Mouse (Mus musculus): ENCODE results near the gene Tnfrsf23.

The Tnfrsf23 gene

GRCm38 (mm10) chr7:143684569-143684968, 1.1 kb downstream of the Tnfrsf23 start:
- 93% methylated on average over 1 of the region's 2 CpGs for WGBS

- 86% methylated on average over 1 of the region's 1 CpGs for WGBS
These were observed 4.1 kb downstream of the Tnfrsf23 start for GRCm38 (mm10) chr7:143681566-143681965.

- WGBS: 84% methylated on average over 2 of the region's 2 CpGs
These were observed 4.8 kb downstream of the Tnfrsf23 start for GRCm38 (mm10) chr7:143680836-143681235.

- 88% methylated on average over 2 of the region's 2 CpGs for WGBS
These were observed 6.0 kb downstream of the Tnfrsf23 start for GRCm38 (mm10) chr7:143679650-143680049.

- 77% methylated on average over 2 of the region's 2 CpGs for WGBS
These were observed 22.2 kb downstream of the Tnfrsf23 start for GRCm38 (mm10) chr7:143663470-143663869.

- 41% methylated on average over 10 of the region's 10 CpGs for WGBS
These were observed 35.8 kb downstream of the Tnfrsf23 start for GRCm38 (mm10) chr7:143649769-143650346.

GRCm38 (mm10) chr7:143649034-143649768, 36.5 kb downstream of the Tnfrsf23 start, which contains the start of gene Tnfrsf22:
Tnfrsf22 (minus strand) TSS chr7:143649661.
- WGBS: 4% methylated on average over 39 of the region's 39 CpGs

- WGBS: 88% methylated on average over 2 of the region's 2 CpGs
These were observed 41.7 kb downstream of the Tnfrsf23 start for GRCm38 (mm10) chr7:143643949-143644348.

- 97% methylated on average over 1 of the region's 1 CpGs for WGBS
These were observed 49.0 kb downstream of the Tnfrsf23 start for GRCm38 (mm10) chr7:143636674-143637073.

- 75% methylated on average over 2 of the region's 2 CpGs for WGBS
These were observed 54.2 kb downstream of the Tnfrsf23 start for GRCm38 (mm10) chr7:143631503-143631902.

- whole genome bisulfite sequencing: 41% methylated on average over 1 of the region's 1 CpGs
These were observed 56.2 kb downstream of the Tnfrsf23 start for GRCm38 (mm10) chr7:143629501-143629900.

- WGBS: 95% methylated on average over 1 of the region's 1 CpGs
These were observed 57.1 kb downstream of the Tnfrsf23 start, which contains the start of gene Tnfrsf26 for GRCm38 (mm10) chr7:143628540-143628939. Tnfrsf26 (minus strand) TSS chr7:143628722.

- 69% methylated on average over 10 of the region's 10 CpGs for WGBS
These were observed 58.0 kb downstream of the Tnfrsf23 start for GRCm38 (mm10) chr7:143627555-143628286.

- WGBS: 85% methylated on average over 2 of the region's 2 CpGs
These were observed 59.5 kb downstream of the Tnfrsf23 start for GRCm38 (mm10) chr7:143626178-143626577.

GRCm38 (mm10) chr7:143625151-143625550, 60.5 kb downstream of the Tnfrsf23 start:
- 76% methylated on average over 5 of the region's 5 CpGs for WGBS

GRCm38 (mm10) chr7:143624561-143624960, 61.1 kb downstream of the Tnfrsf23 start:
- 75% methylated on average over 3 of the region's 3 CpGs for WGBS

- 37% methylated on average over 1 of the region's 1 CpGs for WGBS
These were observed 64.7 kb downstream of the Tnfrsf23 start for GRCm38 (mm10) chr7:143620951-143621350.

Data from cerebral cortex, adult 2 months (tissue).